Mouse (Mus musculus): ENCODE measurements around the gene Mip.
"Not testable (repeated sequence)": the region's sequence is repeated elsewhere in the genome, so short reads cannot be mapped to it uniquely, and the experiment has no call there.

Gene Mip

GRCm38 (mm10) chr10:128247020-128247732 is 21.5 kb downstream of the Mip start:
- no peak for DNase-seq (ENCODE audit: low read depth, low spot score)

GRCm38 (mm10) chr10:128250565-128250964 is 24.9 kb downstream of the Mip start:
- no peak for DNase-seq (ENCODE audit: low read depth, low spot score)

- no peak for DNase-seq (ENCODE audit: low read depth, low spot score)
Observed at GRCm38 (mm10) chr10:128253677-128254255, 28.1 kb downstream of the Mip start, which contains the start of gene Apon. Gene Apon, plus strand, starts transcription at chr10:128254096.

GRCm38 (mm10) chr10:128255925-128256324 is 30.3 kb downstream of the Mip start:
- no peak for DNase-seq (ENCODE audit: low read depth, low spot score)

- DNase-seq (ENCODE audit: low read depth, low spot score), result no peak
Observed at GRCm38 (mm10) chr10:128256328-128256727, 30.7 kb downstream of the Mip start.

- DNase-seq (ENCODE audit: low read depth, low spot score), result no peak
Observed at GRCm38 (mm10) chr10:128258953-128259352, 33.3 kb downstream of the Mip start.

- DNase-seq (ENCODE audit: low read depth, low spot score), result no peak
Observed at GRCm38 (mm10) chr10:128259946-128260345, 34.3 kb downstream of the Mip start.

- not testable (repeated sequence) for DNase-seq (ENCODE audit: low read depth, low spot score)
Observed at GRCm38 (mm10) chr10:128260376-128260775, 34.7 kb downstream of the Mip start.

- DNase-seq (ENCODE audit: low read depth, low spot score), result no peak
Observed at GRCm38 (mm10) chr10:128262300-128262699, 36.7 kb downstream of the Mip start.

- DNase-seq (ENCODE audit: low read depth, low spot score), result no peak
Observed at GRCm38 (mm10) chr10:128263393-128264310, 38.0 kb downstream of the Mip start.

- no peak for DNase-seq (ENCODE audit: low read depth, low spot score)
Observed at GRCm38 (mm10) chr10:128268371-128268770, 42.7 kb downstream of the Mip start, which contains the start of gene Apof. Gene Apof, plus strand, starts transcription at chr10:128268671.

- no peak for DNase-seq (ENCODE audit: low read depth, low spot score)
Observed at GRCm38 (mm10) chr10:128269206-128269910, 43.7 kb downstream of the Mip start.

- peak; percentile 89 for DNase-seq (ENCODE audit: low read depth, low spot score)
Observed at GRCm38 (mm10) chr10:128270287-128270841, 44.7 kb downstream of the Mip start, which contains the start of gene Stat2. Gene Stat2, plus strand, starts transcription at chr10:128270559.

- DNase-seq (ENCODE audit: low read depth, low spot score), result no peak
Observed at GRCm38 (mm10) chr10:128270866-128271265, 45.2 kb downstream of the Mip start.

- no peak for DNase-seq (ENCODE audit: low read depth, low spot score)
Observed at GRCm38 (mm10) chr10:128271883-128272282, 46.2 kb downstream of the Mip start.

GRCm38 (mm10) chr10:128272819-128273439 is 47.3 kb downstream of the Mip start:
- not testable (repeated sequence) for DNase-seq (ENCODE audit: low read depth, low spot score)

- not testable (repeated sequence) for DNase-seq (ENCODE audit: low read depth, low spot score)
Observed at GRCm38 (mm10) chr10:128275374-128275773, 49.7 kb downstream of the Mip start.

GRCm38 (mm10) chr10:128278158-128278557 is 52.5 kb downstream of the Mip start:
- no peak for DNase-seq (ENCODE audit: low read depth, low spot score)

- no peak for DNase-seq (ENCODE audit: low read depth, low spot score)
Observed at GRCm38 (mm10) chr10:128280943-128281342, 55.3 kb downstream of the Mip start.
